Mouse (Mus musculus): ENCODE data around the gene Armc9. TPM values are rescaled to one million over a fixed set of nuclear protein-coding genes. Genes with fewer than 3 reads are reported as not detected.
A peak's percentile ranks its signal among the peaks of the same experiment; 100 is the strongest.

The Armc9 gene
- total and polyA plus RNA-seq, 3 experiments = 10.9 to 15.5 (median 15.1) TPM

GRCm38 (mm10) chr1:86312269-86312668 is 157.7 kb downstream of the Armc9 start:
- H3K79me2 ChIP-seq (replicated peaks; ENCODE audit: control insufficient read depth, extremely low read depth, insufficient read depth, poor library complexity, severe bottlenecking) = no peaks in the 10 kb centered on the region
- no peaks in the 10 kb centered on the region for H3K27me3 ChIP-seq (replicated peaks)
- in situ Hi-C loops (cut with MboI; ENCODE audit: low pct_ligation_motif_present, low pct_unique_long_range_greater_than_20kb, low sequenced_read_pairs) (loop anchor here (5.0 kb wide), 1 partner anchor 135 kb away; no protein-coding TSS in a partner anchor), dilution Hi-C loops (cut with MboI; ENCODE audit: extremely low pct_ligation_motif_present, extremely low pct_unique_long_range_greater_than_20kb, low sequenced_read_pairs) (no loop called here)
- TF ChIP-seq BHLHE40 (IDR thresholded peaks at IDR 0.05; ENCODE audit: low read depth, low read length) (no peak), PAX5 (IDR thresholded peaks at IDR 0.05; ENCODE audit: low read length) (no peak), ZNF384 (IDR thresholded peaks at IDR 0.05; ENCODE audit: low read depth, low read length) (no peak)
- no peaks in the 10 kb centered on the region for H3K9me3 ChIP-seq (replicated peaks; ENCODE audit: low read length)
- no peak for DNase-seq (ENCODE audit: extremely low read depth)
- H3K4me2 ChIP-seq (ENCODE audit: insufficient read depth, low read depth, poor library complexity, severe bottlenecking) = no peak overlapping the region
- no peak overlapping the region for H3K4me3 ChIP-seq (replicated peaks in 1 of 3; ENCODE audit: low read depth in 2 of 3, low read length in 2 of 3, poor library complexity in 1 of 3)
- H3K36me3 ChIP-seq (replicated peaks in 1 of 2; ENCODE audit: control insufficient read depth in 1 of 2, insufficient read depth in 1 of 2, low read length in 1 of 2) = no peaks in the 10 kb centered on the region
- H3K27ac ChIP-seq (ENCODE audit: insufficient read depth, low read depth) = no peak overlapping the region
- no peak overlapping the region for H3K9ac ChIP-seq (ENCODE audit: insufficient read depth, low read depth)
- no peaks in the 10 kb centered on the region for H3K4me1 ChIP-seq (ENCODE audit: control insufficient read depth in 1 of 2, insufficient read depth in 2 of 2)

DNA sequence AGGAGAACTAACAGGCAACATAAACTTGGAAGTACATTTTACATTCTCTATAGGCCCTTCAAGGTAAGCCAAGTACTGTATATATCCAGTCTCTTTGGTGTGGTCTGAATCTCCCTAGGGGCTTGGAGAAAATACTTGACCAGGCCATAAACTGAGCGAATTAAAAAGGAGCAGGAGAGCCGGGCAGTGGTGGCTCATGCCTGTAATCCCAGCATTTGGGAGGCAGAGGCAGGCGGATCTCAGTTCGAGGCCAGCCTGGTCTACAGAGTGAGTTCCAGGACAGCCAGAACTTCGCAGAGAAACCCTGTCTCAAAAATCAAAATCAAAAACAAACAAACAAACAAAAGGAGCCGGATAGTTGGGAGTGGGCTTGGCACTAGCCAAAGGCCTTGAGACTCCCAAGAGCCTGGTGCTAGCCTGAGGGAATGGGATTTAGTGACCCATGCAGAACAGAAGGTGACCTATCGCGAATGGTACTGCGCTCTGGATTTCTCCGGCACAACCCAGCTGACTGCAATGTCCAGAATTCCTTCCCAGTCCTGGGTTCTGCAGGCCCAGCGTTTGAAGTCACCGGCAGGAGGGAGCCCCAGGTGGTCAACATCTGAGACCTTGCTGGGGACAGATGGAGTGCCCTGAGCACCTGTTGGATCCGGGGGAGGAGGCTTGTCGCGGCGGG is 158.7 kb downstream of the Armc9 start:
- no peaks in the 10 kb centered on the region for H3K9me3 ChIP-seq (replicated peaks; ENCODE audit: low read length)
- no peak overlapping the region for H3K4me2 ChIP-seq (ENCODE audit: insufficient read depth, low read depth, poor library complexity, severe bottlenecking)
- no peaks in the 10 kb centered on the region for H3K4me1 ChIP-seq (ENCODE audit: control insufficient read depth in 1 of 2, insufficient read depth in 2 of 2)
- no peaks in the 10 kb centered on the region for H3K27me3 ChIP-seq (replicated peaks)
- dilution Hi-C loops (cut with MboI; ENCODE audit: extremely low pct_ligation_motif_present, extremely low pct_unique_long_range_greater_than_20kb, low sequenced_read_pairs) = no loop called here
- H3K79me2 ChIP-seq (replicated peaks; ENCODE audit: control insufficient read depth, extremely low read depth, insufficient read depth, poor library complexity, severe bottlenecking) = no peaks in the 10 kb centered on the region
- no peak overlapping the region for H3K27ac ChIP-seq (ENCODE audit: insufficient read depth, low read depth)
- DNase-seq (ENCODE audit: extremely low read depth) = no peak
- H3K36me3 ChIP-seq (replicated peaks in 1 of 2; ENCODE audit: control insufficient read depth in 1 of 2, insufficient read depth in 1 of 2, low read length in 1 of 2) = no peaks in the 10 kb centered on the region
- H3K9ac ChIP-seq (ENCODE audit: insufficient read depth, low read depth) = no peak overlapping the region
- in situ Hi-C loops (cut with MboI; ENCODE audit: low pct_ligation_motif_present, low pct_unique_long_range_greater_than_20kb, low sequenced_read_pairs) = loop anchor here (5.0 kb wide), 1 partner anchor 136 kb away; no protein-coding TSS in a partner anchor
- TF ChIP-seq MXI1 (IDR thresholded peaks at IDR 0.05; ENCODE audit: low read depth, low read length) (no peak), ETS1 (conservative IDR thresholded peaks at IDR 0.05; ENCODE audit: low read depth, low read length) (no peak), RAD21 (IDR thresholded peaks at IDR 0.05; ENCODE audit: low read depth, low read length) (no peak), MAZ (IDR thresholded peaks at IDR 0.05; ENCODE audit: low read depth, low read length) (no peak), TBP (conservative IDR thresholded peaks at IDR 0.05; ENCODE audit: low read depth, low read length) (no peak)
- no peak overlapping the region for H3K4me3 ChIP-seq (replicated peaks in 1 of 3; ENCODE audit: low read depth in 2 of 3, low read length in 2 of 3, poor library complexity in 1 of 3)

DNA sequence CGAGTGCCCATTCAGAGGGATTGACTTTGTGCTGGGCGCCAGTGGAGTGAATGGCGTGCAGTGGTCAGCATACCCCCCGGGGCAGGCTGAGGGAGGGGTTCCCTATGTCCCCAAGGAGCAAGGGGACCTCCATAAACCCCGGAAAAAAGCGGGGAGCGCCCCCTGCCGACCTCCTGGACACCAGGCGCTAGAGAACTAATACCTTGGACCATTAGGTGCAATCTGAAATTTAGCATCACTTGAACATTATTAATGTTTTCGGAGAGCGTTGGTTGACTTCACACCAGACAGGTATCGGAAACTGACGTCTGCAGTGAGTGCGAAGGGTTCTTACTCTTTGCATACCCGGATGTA is 159.2 kb downstream of the Armc9 start:
- H3K4me3 ChIP-seq (replicated peaks in 1 of 3; ENCODE audit: low read depth in 2 of 3, low read length in 2 of 3, poor library complexity in 1 of 3) = no peak overlapping the region
- no peak overlapping the region for H3K4me2 ChIP-seq (ENCODE audit: insufficient read depth, low read depth, poor library complexity, severe bottlenecking)
- peak; percentile 7 for DNase-seq (ENCODE audit: extremely low read depth)
- H3K4me1 ChIP-seq (ENCODE audit: control insufficient read depth in 1 of 2, insufficient read depth in 2 of 2) = no peaks in the 10 kb centered on the region
- TF ChIP-seq RAD21 (IDR thresholded peaks at IDR 0.05; ENCODE audit: low read depth, low read length) (peak; percentile 50), JUND (conservative IDR thresholded peaks at IDR 0.05; ENCODE audit: low read depth, low read length) (no peak), PAX5 (IDR thresholded peaks at IDR 0.05; ENCODE audit: low read length) (no peak), UBTF (IDR thresholded peaks at IDR 0.05; ENCODE audit: low read depth, low read length) (no peak), CTCF (conservative IDR thresholded peaks at IDR 0.05 in 1 of 2, IDR thresholded peaks at IDR 0.05 in 1 of 2; ENCODE audit: low read depth in 2 of 2, low read length in 2 of 2) (peak; percentile 16 to 71; a peak in 2 of 4 replicates), SMC3 (IDR thresholded peaks at IDR 0.05; ENCODE audit: low read depth, low read length) (peak; percentile 56)
- H3K36me3 ChIP-seq (replicated peaks in 1 of 2; ENCODE audit: control insufficient read depth in 1 of 2, insufficient read depth in 1 of 2, low read length in 1 of 2) = no peaks in the 10 kb centered on the region
- H3K79me2 ChIP-seq (replicated peaks; ENCODE audit: control insufficient read depth, extremely low read depth, insufficient read depth, poor library complexity, severe bottlenecking) = no peaks in the 10 kb centered on the region
- no peaks in the 10 kb centered on the region for H3K27me3 ChIP-seq (replicated peaks)
- dilution Hi-C loops (cut with MboI; ENCODE audit: extremely low pct_ligation_motif_present, extremely low pct_unique_long_range_greater_than_20kb, low sequenced_read_pairs) = no loop called here
- no peak overlapping the region for H3K27ac ChIP-seq (ENCODE audit: insufficient read depth, low read depth)
- in situ Hi-C loops (cut with MboI; ENCODE audit: low pct_ligation_motif_present, low pct_unique_long_range_greater_than_20kb, low sequenced_read_pairs) = loop anchor here (5.0 kb wide), 1 partner anchor 136 kb away; no protein-coding TSS in a partner anchor
- no peak overlapping the region for H3K9ac ChIP-seq (ENCODE audit: insufficient read depth, low read depth)
- H3K9me3 ChIP-seq (replicated peaks; ENCODE audit: low read length) = no peaks in the 10 kb centered on the region

Measured in CH12.LX (cell line).